Mouse (Mus musculus): ENCODE results near the gene Polr1c. TPM values are rescaled to one million over a fixed set of nuclear protein-coding genes. Genes with fewer than 3 reads are reported as not detected.
A peak's percentile ranks its signal among the peaks of the same experiment; 100 is the strongest.

Gene Polr1c
- 75.4 and 80.1 TPM in 2 replicates for polyA plus RNA-seq (2014; fragmentation: Nextera tagmentation; extraction: Ambion mirVana)

DNA sequence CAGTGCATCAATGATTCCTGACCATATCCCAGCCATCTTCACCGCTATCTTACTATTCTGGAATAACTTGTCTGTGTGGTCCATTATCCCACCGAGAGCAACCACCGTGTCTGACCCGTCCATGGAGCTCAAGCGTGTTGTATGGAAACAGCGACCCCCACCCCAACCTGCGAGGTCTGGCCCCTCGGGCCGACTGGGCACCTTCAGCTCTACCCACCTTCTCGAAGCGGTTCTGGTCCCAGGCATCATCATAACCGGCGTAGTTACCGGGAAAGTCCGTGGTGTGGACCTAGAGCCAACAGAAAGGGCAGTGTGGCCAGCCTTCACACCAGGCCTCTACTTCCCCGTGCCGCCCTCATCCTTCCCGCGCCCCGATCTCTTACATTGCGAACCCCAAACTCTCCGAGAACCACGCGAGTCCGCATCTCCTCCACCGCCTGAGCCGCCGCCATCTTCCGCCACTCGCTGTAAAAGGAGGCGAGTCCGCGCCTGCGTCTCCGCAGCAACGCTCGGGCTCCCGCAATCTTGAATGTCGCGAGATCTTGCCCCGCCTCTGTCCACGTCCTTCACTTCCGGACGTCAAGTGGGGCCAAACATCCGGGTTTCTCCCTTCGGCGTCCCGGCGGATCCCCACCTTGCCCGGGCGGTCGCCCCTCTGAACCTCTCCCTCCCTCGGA lies at the start of gene Polr1c, which contains the start of gene Yipf3:
Gene Polr1c (minus strand): TSS at position 543 of the 677 bp plus-strand sequence.
Gene Yipf3 (plus strand): TSS at position 569 of the 677 bp plus-strand sequence.
- ATAC-seq (ENCODE audit: low FRiP score) (peak; percentile 94), DNase-seq (ENCODE audit: low spot score) (peak; percentile 98)
- H3K27ac ChIP-seq, result peak within 1 kb of the TSS; percentile 82
- H3K27me3 ChIP-seq (ENCODE audit: control insufficient read depth, insufficient read depth, low read length), result no peaks in the 10 kb centered on the region
- H3K9me3 ChIP-seq (ENCODE audit: control insufficient read depth, low read length), result no peaks in the 10 kb centered on the region
- H3K36me3 ChIP-seq (replicated peaks; ENCODE audit: control insufficient read depth, insufficient read depth), result peaks cover 73% of the 10 kb centered on the region
- under 1% methylated on average over 53 of the region's 53 CpGs for WGBS
- peaks cover 18% of the 10 kb centered on the region for H3K4me1 ChIP-seq (replicated peaks; ENCODE audit: control insufficient read depth, insufficient read depth, low read length)
- H3K4me2 ChIP-seq (replicated peaks), result peak within 1 kb of the TSS; percentile 94
- peak within 1 kb of the TSS; percentile 96 for H3K9ac ChIP-seq
- peak within 1 kb of the TSS; percentile 95 for H3K4me3 ChIP-seq (replicated peaks; ENCODE audit: low read length)

DNA sequence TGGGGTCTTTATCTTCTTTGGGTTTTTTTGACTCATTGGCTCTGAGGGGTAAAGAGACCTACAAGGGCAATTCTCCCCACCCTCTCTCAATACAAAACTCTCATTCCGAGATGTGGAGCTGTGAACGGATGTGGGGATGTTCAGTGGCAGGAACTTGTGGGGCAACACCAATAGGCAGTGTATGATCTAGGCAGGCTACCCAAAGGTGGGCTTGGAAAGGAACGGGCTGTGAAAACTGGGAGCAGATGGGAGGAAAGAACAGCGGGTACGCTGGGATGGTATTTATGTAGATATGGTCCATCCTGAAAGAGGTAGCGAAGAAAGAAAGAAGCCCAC lies 49.1 kb upstream of the Polr1c start:
- H3K9ac ChIP-seq, result peak overlapping the region; percentile 89
- DNase-seq (ENCODE audit: low spot score), result no peak
- H3K27ac ChIP-seq, result peak overlapping the region; percentile 82
- peak overlapping the region; percentile 78 for H3K4me2 ChIP-seq (replicated peaks)
- 11% methylated on average over 6 of the region's 6 CpGs for WGBS
- peaks cover 6% of the 10 kb centered on the region; the same call in 1 of the 2 replicates for H3K36me3 ChIP-seq (replicated peaks; ENCODE audit: control insufficient read depth, insufficient read depth)
- peaks cover 8% of the 10 kb centered on the region; the same call in 1 of the 2 replicates for H3K4me1 ChIP-seq (replicated peaks; ENCODE audit: control insufficient read depth, insufficient read depth, low read length)
- peaks cover 37% of the 10 kb centered on the region for H3K27me3 ChIP-seq (ENCODE audit: control insufficient read depth, insufficient read depth, low read length)
- peak overlapping the region; percentile 88 for H3K4me3 ChIP-seq (replicated peaks; ENCODE audit: low read length)
- ATAC-seq (ENCODE audit: low FRiP score), result no peak
- H3K9me3 ChIP-seq (ENCODE audit: control insufficient read depth, low read length), result no peaks in the 10 kb centered on the region

DNA sequence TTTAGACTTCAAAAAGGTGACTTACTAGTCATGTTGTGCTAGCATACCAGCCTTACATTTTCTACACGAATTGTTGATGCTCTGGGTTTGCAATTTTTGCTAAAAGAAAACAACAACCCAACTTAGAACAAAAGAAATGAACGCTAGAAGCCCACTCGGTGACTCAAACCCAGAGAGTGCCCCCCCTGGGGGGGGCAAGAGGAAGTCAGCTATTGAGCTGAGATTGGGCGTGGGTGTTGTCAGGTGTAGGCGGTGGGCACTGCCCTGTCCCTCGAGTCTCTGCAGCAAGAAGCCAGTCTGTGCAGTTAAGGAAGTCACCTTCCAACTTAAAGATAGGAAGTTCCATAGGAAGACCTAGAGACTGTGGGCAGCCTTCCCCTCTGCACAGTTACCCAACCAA lies 48.7 kb upstream of the Polr1c start:
- WGBS, result 48% methylated on average over 6 of the region's 6 CpGs
- Histone ChIP-seq H3K4me3 (replicated peaks; ENCODE audit: low read length) (peak overlapping the region; percentile 88), H3K4me2 (replicated peaks) (peak overlapping the region; percentile 78), H3K9me3 (ENCODE audit: control insufficient read depth, low read length) (no peaks in the 10 kb centered on the region), H3K4me1 (replicated peaks; ENCODE audit: control insufficient read depth, insufficient read depth, low read length) (peaks cover 8% of the 10 kb centered on the region; the same call in 1 of the 2 replicates), H3K27ac (peak overlapping the region; percentile 82; the same call in 1 of the 2 replicates), H3K27me3 (ENCODE audit: control insufficient read depth, insufficient read depth, low read length) (peaks cover 37% of the 10 kb centered on the region), H3K36me3 (replicated peaks; ENCODE audit: control insufficient read depth, insufficient read depth) (peaks cover 4% of the 10 kb centered on the region; the same call in 1 of the 2 replicates), H3K9ac (peak overlapping the region; percentile 89; the same call in 1 of the 2 replicates)
- ATAC-seq (ENCODE audit: low FRiP score) (no peak), DNase-seq (ENCODE audit: low spot score) (no peak)

DNA sequence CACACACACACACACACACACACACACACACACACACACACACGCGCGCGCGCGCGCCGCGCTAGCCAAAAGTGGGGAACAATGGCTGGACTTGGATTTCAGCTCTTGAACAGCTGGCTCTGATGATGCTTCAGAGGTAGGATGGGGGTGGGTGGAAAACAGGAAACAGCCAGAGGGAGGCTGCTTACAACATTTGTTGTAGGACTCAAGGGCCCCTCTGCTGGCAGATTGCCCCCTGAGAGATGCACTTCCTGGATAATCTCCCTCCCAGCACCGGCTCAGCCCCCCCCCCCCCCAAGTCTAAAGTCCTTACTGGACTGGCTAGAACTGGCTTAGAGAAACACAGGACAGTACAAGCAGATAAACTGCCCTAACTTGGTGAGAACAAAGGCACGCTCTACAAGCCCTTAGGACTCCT lies 39.8 kb upstream of the Polr1c start:
- no peaks in the 10 kb centered on the region for H3K4me1 ChIP-seq (replicated peaks; ENCODE audit: control insufficient read depth, insufficient read depth, low read length)
- WGBS, result 63% methylated on average over 11 of the region's 11 CpGs
- H3K27ac ChIP-seq, result peak overlapping the region; percentile 43; the same call in 1 of the 2 replicates
- H3K9ac ChIP-seq, result no peak overlapping the region
- no peaks in the 10 kb centered on the region for H3K36me3 ChIP-seq (replicated peaks; ENCODE audit: control insufficient read depth, insufficient read depth)
- H3K4me3 ChIP-seq (replicated peaks; ENCODE audit: low read length), result no peak overlapping the region
- no peaks in the 10 kb centered on the region for H3K27me3 ChIP-seq (ENCODE audit: control insufficient read depth, insufficient read depth, low read length)
- DNase-seq (ENCODE audit: low spot score) (no peak), ATAC-seq (ENCODE audit: low FRiP score) (no peak)
- H3K4me2 ChIP-seq (replicated peaks), result no peak overlapping the region
- H3K9me3 ChIP-seq (ENCODE audit: control insufficient read depth, low read length), result no peaks in the 10 kb centered on the region

DNA sequence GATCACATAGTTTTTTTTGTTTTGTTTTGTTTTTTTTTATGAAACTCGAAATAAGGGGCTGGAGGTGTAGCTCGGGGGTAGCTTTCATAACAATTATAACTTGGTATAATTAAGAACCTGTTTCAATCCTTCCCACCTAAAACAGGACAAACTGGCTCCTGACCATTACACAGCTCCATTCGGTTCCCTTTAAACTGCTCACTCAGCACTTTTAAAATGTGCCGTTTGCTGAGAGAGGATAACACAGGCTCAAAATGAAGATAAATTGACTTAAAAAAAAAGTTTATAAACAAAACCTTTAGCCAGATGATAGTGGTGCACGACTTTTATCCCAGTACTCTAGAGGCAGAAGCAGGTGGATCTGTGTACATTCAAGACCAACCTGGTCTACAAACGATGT lies 37.6 kb upstream of the Polr1c start:
- no peak overlapping the region for H3K27ac ChIP-seq
- 78% methylated on average over 6 of the region's 6 CpGs for WGBS
- no peak for ATAC-seq (ENCODE audit: low FRiP score)

DNA sequence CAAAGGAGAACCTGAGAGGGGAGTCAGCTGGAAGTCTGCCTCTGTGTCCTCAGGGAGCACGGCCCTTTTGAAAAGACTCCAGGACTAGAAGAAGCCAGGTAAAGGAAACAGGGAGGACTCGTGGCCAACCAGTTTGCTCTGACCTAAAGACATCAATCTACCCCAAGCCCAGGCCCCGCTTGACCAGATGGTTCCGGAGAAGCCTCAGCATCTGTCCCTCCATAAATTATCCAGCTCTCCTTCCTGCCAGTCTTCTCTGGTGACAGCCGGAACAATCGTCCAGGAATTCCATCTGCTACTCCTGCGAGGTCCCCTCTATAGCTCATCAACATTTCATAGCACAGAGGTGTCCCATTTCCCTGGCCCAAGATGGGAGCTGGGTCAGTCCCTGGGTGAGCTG lies 36.8 kb upstream of the Polr1c start:
- ATAC-seq (ENCODE audit: low FRiP score) (no peak), DNase-seq (ENCODE audit: low spot score) (no peak)
- Histone ChIP-seq H3K4me2 (replicated peaks) (no peak overlapping the region), H3K9ac (no peak overlapping the region), H3K27me3 (ENCODE audit: control insufficient read depth, insufficient read depth, low read length) (no peaks in the 10 kb centered on the region), H3K4me3 (replicated peaks; ENCODE audit: low read length) (no peak overlapping the region), H3K4me1 (replicated peaks; ENCODE audit: control insufficient read depth, insufficient read depth, low read length) (peaks cover 12% of the 10 kb centered on the region), H3K36me3 (replicated peaks; ENCODE audit: control insufficient read depth, insufficient read depth) (no peaks in the 10 kb centered on the region; the same call in 1 of the 2 replicates), H3K27ac (no peak overlapping the region), H3K9me3 (ENCODE audit: control insufficient read depth, low read length) (no peaks in the 10 kb centered on the region)
- WGBS, result 43% methylated on average over 7 of the region's 7 CpGs

More for the DNA sequence above, 37.6 kb upstream of the Polr1c start:
- H3K4me3 ChIP-seq (replicated peaks; ENCODE audit: low read length), result no peak overlapping the region
- DNase-seq (ENCODE audit: low spot score), result no peak
- H3K36me3 ChIP-seq (replicated peaks; ENCODE audit: control insufficient read depth, insufficient read depth), result no peaks in the 10 kb centered on the region
- H3K9ac ChIP-seq, result no peak overlapping the region
- peaks cover 12% of the 10 kb centered on the region for H3K4me1 ChIP-seq (replicated peaks; ENCODE audit: control insufficient read depth, insufficient read depth, low read length)
- H3K9me3 ChIP-seq (ENCODE audit: control insufficient read depth, low read length), result no peaks in the 10 kb centered on the region
- no peaks in the 10 kb centered on the region for H3K27me3 ChIP-seq (ENCODE audit: control insufficient read depth, insufficient read depth, low read length)
- H3K4me2 ChIP-seq (replicated peaks), result no peak overlapping the region

DNA sequence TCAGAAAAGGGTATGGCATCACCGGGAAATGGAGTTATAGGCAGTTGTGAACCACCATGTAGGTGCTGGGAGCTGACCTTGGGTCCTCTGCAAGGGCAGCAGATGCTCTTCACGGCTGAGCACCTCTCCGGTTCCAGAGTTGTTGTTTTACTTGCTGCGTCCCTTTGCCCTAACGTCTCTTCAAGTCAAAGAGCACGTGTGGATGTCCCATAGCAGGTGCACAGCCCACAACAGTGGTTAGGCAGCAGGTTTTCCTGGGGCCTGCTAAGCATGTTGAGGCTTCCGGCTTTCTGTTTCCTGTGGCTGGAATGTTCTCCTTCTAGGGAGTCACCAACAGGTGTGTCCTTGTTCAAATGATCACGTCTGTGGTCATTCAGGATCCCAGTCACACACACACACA lies 36.1 kb upstream of the Polr1c start:
- Histone ChIP-seq H3K27me3 (ENCODE audit: control insufficient read depth, insufficient read depth, low read length) (no peaks in the 10 kb centered on the region), H3K4me1 (replicated peaks; ENCODE audit: control insufficient read depth, insufficient read depth, low read length) (peaks cover 12% of the 10 kb centered on the region), H3K9me3 (ENCODE audit: control insufficient read depth, low read length) (no peaks in the 10 kb centered on the region), H3K27ac (no peak overlapping the region), H3K4me3 (replicated peaks; ENCODE audit: low read length) (no peak overlapping the region), H3K36me3 (replicated peaks; ENCODE audit: control insufficient read depth, insufficient read depth) (peaks cover 4% of the 10 kb centered on the region), H3K9ac (no peak overlapping the region), H3K4me2 (replicated peaks) (no peak overlapping the region)
- no peak for ATAC-seq (ENCODE audit: low FRiP score)
- WGBS, result 82% methylated on average over 8 of the region's 8 CpGs
- no peak for DNase-seq (ENCODE audit: low spot score)

DNA sequence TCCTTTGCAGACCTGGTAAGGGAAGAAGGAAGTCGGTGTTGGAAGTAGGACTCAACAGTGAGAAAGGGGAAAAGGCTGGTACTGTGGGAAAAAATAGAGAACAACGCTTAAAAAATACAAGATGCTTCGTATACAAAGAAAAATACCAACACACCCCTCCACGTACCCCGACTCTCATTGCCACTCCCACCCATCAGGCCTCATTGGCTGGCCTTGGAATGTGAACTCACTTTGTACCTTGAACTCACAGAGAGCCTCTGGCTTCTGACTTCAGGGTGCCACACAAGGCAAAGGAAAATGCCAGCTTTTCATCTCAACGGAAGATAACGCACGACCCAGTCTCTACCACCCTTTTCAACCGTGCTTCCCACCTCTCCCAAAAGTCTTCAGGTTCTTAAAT lies 35.3 kb upstream of the Polr1c start:
- DNase-seq (ENCODE audit: low spot score), result no peak
- WGBS, result 25% methylated on average over 9 of the region's 9 CpGs
- ATAC-seq (ENCODE audit: low FRiP score), result 0 out of 2 replicates have a peak, but pooled peaks have one; percentile 41
- peaks cover 10% of the 10 kb centered on the region for H3K36me3 ChIP-seq (replicated peaks; ENCODE audit: control insufficient read depth, insufficient read depth)
- no peaks in the 10 kb centered on the region for H3K27me3 ChIP-seq (ENCODE audit: control insufficient read depth, insufficient read depth, low read length)
- no peaks in the 10 kb centered on the region for H3K9me3 ChIP-seq (ENCODE audit: control insufficient read depth, low read length)
- no peak overlapping the region; the same call in 1 of the 2 replicates for H3K9ac ChIP-seq
- peak overlapping the region; percentile 65 for H3K4me3 ChIP-seq (replicated peaks; ENCODE audit: low read length)
- peak overlapping the region; percentile 95 for H3K4me2 ChIP-seq (replicated peaks)
- peaks cover 12% of the 10 kb centered on the region for H3K4me1 ChIP-seq (replicated peaks; ENCODE audit: control insufficient read depth, insufficient read depth, low read length)
- H3K27ac ChIP-seq, result no peak overlapping the region

DNA sequence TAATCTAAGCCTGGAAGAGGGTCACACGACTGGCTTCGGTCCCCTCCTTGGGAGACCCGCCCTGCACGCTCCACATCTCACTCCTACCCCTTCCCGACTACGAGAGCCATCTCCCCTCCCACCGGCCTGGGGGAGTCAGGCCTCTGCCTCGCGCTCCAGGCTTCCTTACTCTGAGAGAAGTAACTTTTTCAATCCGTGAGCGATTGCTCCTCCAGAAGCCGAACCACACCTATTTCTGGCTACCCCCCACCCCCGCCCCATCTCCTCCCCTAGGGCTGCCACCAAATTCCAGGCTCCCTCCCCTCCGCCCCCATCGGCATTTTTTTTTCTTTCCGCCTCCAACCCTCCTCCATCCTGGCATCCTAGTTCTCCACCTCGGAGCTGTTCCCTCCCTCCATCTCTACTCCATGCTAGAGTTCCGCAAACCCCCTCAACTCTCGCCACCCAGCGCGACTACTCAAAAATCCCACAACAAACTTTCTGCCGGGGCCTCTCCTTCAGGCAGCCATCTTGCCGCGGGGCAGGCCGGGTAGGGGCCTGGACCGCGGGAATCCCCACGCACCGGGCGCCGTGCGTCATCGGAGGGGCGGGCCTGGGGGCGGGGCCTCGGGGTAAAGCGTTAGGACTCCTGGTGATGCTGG lies 34.7 kb upstream of the Polr1c start, which contains the start of gene Tjap1:
Gene Tjap1 (minus strand): TSS at position 544 of the 641 bp plus-strand sequence.
- WGBS, result under 1% methylated on average over 37 of the region's 37 CpGs
- Histone ChIP-seq H3K9ac (peak within 1 kb of the TSS; percentile 71), H3K27me3 (ENCODE audit: control insufficient read depth, insufficient read depth, low read length) (no peaks in the 10 kb centered on the region), H3K36me3 (replicated peaks; ENCODE audit: control insufficient read depth, insufficient read depth) (peaks cover 10% of the 10 kb centered on the region), H3K4me2 (replicated peaks) (peak within 1 kb of the TSS; percentile 95), H3K4me1 (replicated peaks; ENCODE audit: control insufficient read depth, insufficient read depth, low read length) (peaks cover 12% of the 10 kb centered on the region), H3K9me3 (ENCODE audit: control insufficient read depth, low read length) (no peaks in the 10 kb centered on the region), H3K4me3 (replicated peaks; ENCODE audit: low read length) (peak within 1 kb of the TSS; percentile 65), H3K27ac (peak within 1 kb of the TSS; percentile 66)
- peak; percentile 97 for ATAC-seq (ENCODE audit: low FRiP score)
- peak; percentile 89 for DNase-seq (ENCODE audit: low spot score)

Data from hindbrain, embryonic 14.5 days (tissue).